Mouse (Mus musculus): ENCODE results near the gene Cx3cr1. TPM values are rescaled to one million over a fixed set of nuclear protein-coding genes. Genes with fewer than 3 reads are reported as not detected.

The Cx3cr1 gene
- total and polyA plus RNA-seq, 3 experiments: 1.2 to 4.4 (median 3.7) TPM

DNA sequence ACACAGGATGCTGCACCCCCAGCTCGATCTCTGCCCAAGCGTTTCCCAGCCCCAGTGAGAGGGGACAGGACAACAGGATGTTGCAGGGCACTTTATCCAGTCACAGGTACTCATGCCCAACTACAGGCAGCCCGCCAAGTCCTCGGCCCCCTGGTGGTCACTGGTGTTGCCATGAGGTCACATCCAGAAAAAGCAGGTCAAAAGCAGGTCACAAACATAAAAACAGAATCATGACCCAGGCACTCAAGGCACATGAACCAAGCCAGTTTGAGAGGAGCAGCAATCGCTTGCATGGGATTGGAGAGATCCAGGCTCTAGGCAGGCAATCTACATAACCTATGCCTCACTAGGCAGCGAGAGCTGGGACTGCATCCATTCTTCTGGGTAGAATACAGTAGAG, 99.5 kb downstream of the Cx3cr1 start:
- Histone ChIP-seq H3K27ac (peak overlapping the region; percentile 11; the same call in 1 of the 2 replicates), H3K4me3 (no peak overlapping the region), H3K4me1 (ENCODE audit: control insufficient read depth, insufficient read depth, low read length) (peaks cover 9% of the 10 kb centered on the region), H3K9ac (ENCODE audit: low read depth, low read length) (no peak overlapping the region), H3K36me3 (ENCODE audit: control insufficient read depth, insufficient read depth, low read length) (peaks cover 4% of the 10 kb centered on the region), H3K79me2 (replicated peaks; ENCODE audit: control insufficient read depth, insufficient read depth, low read length) (no peaks in the 10 kb centered on the region), H3K27me3 (ENCODE audit: control insufficient read depth, insufficient read depth, low read length) (no peaks in the 10 kb centered on the region)
- intact Hi-C loops (cut with DNase I): no loop called here
- peak; percentile 64 for TF ChIP-seq CTCF (IDR thresholded peaks at IDR 0.05)
- no peak for TF ChIP-seq EP300 (IDR thresholded peaks at IDR 0.05; ENCODE audit: insufficient read depth, low read depth, low read length)
- no peak for TF ChIP-seq POLR2A (IDR thresholded peaks at IDR 0.05; ENCODE audit: insufficient read depth, low read depth, low read length)
- DNase-seq: peak; percentile 48 to 73
- WGBS: 31% methylated on average over 6 of the region's 6 CpGs

DNA sequence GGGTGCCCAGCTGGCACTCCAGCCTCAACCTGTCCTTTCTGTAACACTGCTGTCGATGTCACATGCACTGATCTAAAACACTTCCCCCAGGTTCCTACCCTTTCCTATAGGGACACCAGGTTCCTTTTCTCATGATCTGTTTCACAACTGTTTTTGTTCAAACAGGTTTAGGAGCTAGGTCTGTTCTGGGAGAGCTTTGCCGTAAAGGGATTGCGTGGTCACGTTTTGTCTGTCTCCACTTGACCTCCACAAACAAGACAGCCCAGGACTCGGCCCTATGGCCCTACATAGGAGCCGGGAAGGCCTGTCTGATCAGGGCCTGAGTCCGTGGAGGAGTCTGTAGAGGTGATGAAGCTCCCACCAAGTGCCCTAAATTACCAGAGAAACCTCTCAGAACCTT, 99.9 kb downstream of the Cx3cr1 start:
- DNase-seq: peak in 1 of 2 experiments; percentile 17
- intact Hi-C loops (cut with DNase I): no loop called here
- Histone ChIP-seq H3K9ac (ENCODE audit: low read depth, low read length) (no peak overlapping the region), H3K4me1 (ENCODE audit: control insufficient read depth, insufficient read depth, low read length) (peaks cover 9% of the 10 kb centered on the region), H3K4me3 (no peak overlapping the region), H3K36me3 (ENCODE audit: control insufficient read depth, insufficient read depth, low read length) (peaks cover 4% of the 10 kb centered on the region), H3K27me3 (ENCODE audit: control insufficient read depth, insufficient read depth, low read length) (no peaks in the 10 kb centered on the region), H3K79me2 (replicated peaks; ENCODE audit: control insufficient read depth, insufficient read depth, low read length) (no peaks in the 10 kb centered on the region), H3K27ac (no peak overlapping the region; the same call in 1 of the 2 replicates)
- TF ChIP-seq CTCF (IDR thresholded peaks at IDR 0.05) (no peak), POLR2A (IDR thresholded peaks at IDR 0.05; ENCODE audit: insufficient read depth, low read depth, low read length) (no peak), EP300 (IDR thresholded peaks at IDR 0.05; ENCODE audit: insufficient read depth, low read depth, low read length) (no peak)
- WGBS: 82% methylated on average over 7 of the region's 7 CpGs

GRCm38 (mm10) chr9:119966221-119966910, 103.3 kb downstream of the Cx3cr1 start:
- Histone ChIP-seq H3K36me3 (ENCODE audit: control insufficient read depth, insufficient read depth, low read length) (peaks cover 2% of the 10 kb centered on the region; the same call in 1 of the 2 replicates), H3K4me1 (ENCODE audit: control insufficient read depth, insufficient read depth, low read length) (peaks cover 15% of the 10 kb centered on the region), H3K27ac (no peak overlapping the region), H3K79me2 (replicated peaks; ENCODE audit: control insufficient read depth, insufficient read depth, low read length) (no peaks in the 10 kb centered on the region), H3K9ac (ENCODE audit: low read depth, low read length) (no peak overlapping the region), H3K27me3 (ENCODE audit: control insufficient read depth, insufficient read depth, low read length) (no peaks in the 10 kb centered on the region), H3K4me3 (no peak overlapping the region)
- TF ChIP-seq CTCF (IDR thresholded peaks at IDR 0.05) (no peak), EP300 (IDR thresholded peaks at IDR 0.05; ENCODE audit: insufficient read depth, low read depth, low read length) (no peak), POLR2A (IDR thresholded peaks at IDR 0.05; ENCODE audit: insufficient read depth, low read depth, low read length) (no peak)
- intact Hi-C loops (cut with DNase I): no loop called here
- WGBS: 91% methylated on average over 26 of the region's 26 CpGs
- DNase-seq: no peak

DNA sequence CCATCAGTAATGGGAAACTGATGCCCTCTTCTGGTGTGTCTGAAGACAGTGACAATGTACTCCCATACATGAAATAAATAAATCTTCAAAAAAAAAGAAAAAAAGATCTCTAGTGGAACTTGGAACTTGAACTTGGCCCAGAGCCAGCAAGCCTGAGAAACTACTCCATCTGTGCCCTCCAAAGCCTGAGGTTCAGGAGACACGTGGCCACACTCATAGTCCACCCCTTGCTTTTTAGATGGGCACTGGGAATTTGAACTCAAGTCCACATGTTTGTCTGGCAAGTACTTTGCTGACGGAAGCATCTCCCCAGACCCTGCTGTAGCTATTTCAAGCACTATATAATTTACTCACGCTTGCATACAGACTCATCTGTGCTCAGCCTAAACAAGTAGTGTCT, 104.5 kb downstream of the Cx3cr1 start:
- no peak overlapping the region for H3K27ac ChIP-seq
- TF ChIP-seq POLR2A (IDR thresholded peaks at IDR 0.05; ENCODE audit: insufficient read depth, low read depth, low read length) (no peak), EP300 (IDR thresholded peaks at IDR 0.05; ENCODE audit: insufficient read depth, low read depth, low read length) (no peak), CTCF (IDR thresholded peaks at IDR 0.05) (no peak)
- no peak for DNase-seq
- H3K36me3 ChIP-seq (ENCODE audit: control insufficient read depth, insufficient read depth, low read length): no peaks in the 10 kb centered on the region
- 76% methylated on average over 3 of the region's 3 CpGs for WGBS
- no peak overlapping the region for H3K9ac ChIP-seq (ENCODE audit: low read depth, low read length)
- no peak overlapping the region for H3K4me3 ChIP-seq
- intact Hi-C loops (cut with DNase I): no loop called here
- no peaks in the 10 kb centered on the region for H3K27me3 ChIP-seq (ENCODE audit: control insufficient read depth, insufficient read depth, low read length)
- no peaks in the 10 kb centered on the region for H3K79me2 ChIP-seq (replicated peaks; ENCODE audit: control insufficient read depth, insufficient read depth, low read length)
- H3K4me1 ChIP-seq (ENCODE audit: control insufficient read depth, insufficient read depth, low read length): peaks cover 8% of the 10 kb centered on the region

- no peaks in the 10 kb centered on the region for H3K79me2 ChIP-seq (replicated peaks; ENCODE audit: control insufficient read depth, insufficient read depth, low read length)
- no peaks in the 10 kb centered on the region for H3K27me3 ChIP-seq (ENCODE audit: control insufficient read depth, insufficient read depth, low read length)
- peak overlapping the region; percentile 64 for H3K27ac ChIP-seq
- H3K36me3 ChIP-seq (ENCODE audit: control insufficient read depth, insufficient read depth, low read length): no peaks in the 10 kb centered on the region
- H3K4me1 ChIP-seq (ENCODE audit: control insufficient read depth, insufficient read depth, low read length): peaks cover 6% of the 10 kb centered on the region
- no peak overlapping the region for H3K4me3 ChIP-seq
- no peak overlapping the region for H3K9ac ChIP-seq (ENCODE audit: low read depth, low read length)
- DNase-seq: peak; percentile 50 to 64
- no peak for TF ChIP-seq CTCF (IDR thresholded peaks at IDR 0.05)
- peak; percentile 86 for TF ChIP-seq EP300 (IDR thresholded peaks at IDR 0.05; ENCODE audit: insufficient read depth, low read depth, low read length)
- intact Hi-C loops (cut with DNase I): loop anchor here (1.0 kb wide), 1 partner anchor 19 kb away; no protein-coding TSS in a partner anchor
- 41% methylated on average over 3 of the region's 3 CpGs for WGBS
These were observed 105.5 kb downstream of the Cx3cr1 start for GRCm38 (mm10) chr9:119964206-119964605.

DNA sequence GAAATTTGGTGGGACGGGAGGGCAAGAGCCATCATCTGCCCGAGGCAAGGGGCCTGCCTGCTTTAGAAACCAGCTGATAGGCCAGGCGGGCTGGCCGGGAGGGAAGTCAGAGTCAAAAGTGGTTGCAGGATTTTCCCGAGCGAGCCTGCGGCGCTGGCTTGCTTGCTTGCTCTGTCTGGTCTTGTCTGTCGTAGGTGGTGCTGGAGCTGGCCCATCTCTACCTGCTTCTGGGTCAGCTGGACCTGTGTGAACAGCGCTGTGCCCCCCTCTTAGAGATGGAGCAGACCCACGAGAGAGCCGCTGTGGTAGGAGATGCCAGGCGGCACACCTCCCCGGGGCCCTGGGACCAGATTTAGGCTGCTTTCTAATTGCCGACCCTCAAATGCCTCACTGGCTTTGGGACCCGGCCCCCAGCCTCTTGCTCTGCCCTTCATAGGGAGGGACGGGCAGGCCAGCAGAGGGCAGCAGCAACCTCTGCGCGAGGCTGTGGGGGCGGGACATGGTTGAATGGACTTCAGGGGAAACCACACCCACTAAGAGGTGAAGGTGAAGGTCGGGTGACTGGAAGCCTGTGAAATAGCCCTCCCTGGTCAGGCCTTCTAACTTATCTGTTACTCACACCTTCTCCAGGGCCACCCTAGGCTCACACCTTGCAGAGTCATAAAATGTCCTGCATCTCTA, 106.6 kb downstream of the Cx3cr1 start:
- intact Hi-C loops (cut with DNase I): loop anchor here (2.0 kb wide), 3 partner anchors 50 to 110 kb away; no protein-coding TSS in a partner anchor
- peak; percentile 80 to 85 for DNase-seq
- 0 out of 2 replicates have a peak overlapping the region, but pooled peaks have one; percentile 14 for H3K4me3 ChIP-seq
- H3K36me3 ChIP-seq (ENCODE audit: control insufficient read depth, insufficient read depth, low read length): no peaks in the 10 kb centered on the region
- TF ChIP-seq EP300 (IDR thresholded peaks at IDR 0.05; ENCODE audit: insufficient read depth, low read depth, low read length) (peak; percentile 74; the same call in 1 of the 2 replicates), CTCF (IDR thresholded peaks at IDR 0.05) (no peak; the same call in 1 of the 2 replicates), POLR2A (IDR thresholded peaks at IDR 0.05; ENCODE audit: insufficient read depth, low read depth, low read length) (no peak)
- no peaks in the 10 kb centered on the region for H3K79me2 ChIP-seq (replicated peaks; ENCODE audit: control insufficient read depth, insufficient read depth, low read length)
- 16% methylated on average over 21 of the region's 21 CpGs for WGBS
- H3K9ac ChIP-seq (ENCODE audit: low read depth, low read length): peak overlapping the region; percentile 39; the same call in 1 of the 2 replicates
- peak overlapping the region; percentile 64 for H3K27ac ChIP-seq
- H3K27me3 ChIP-seq (ENCODE audit: control insufficient read depth, insufficient read depth, low read length): no peaks in the 10 kb centered on the region
- peaks cover 6% of the 10 kb centered on the region for H3K4me1 ChIP-seq (ENCODE audit: control insufficient read depth, insufficient read depth, low read length)
